Mouse (Mus musculus): ENCODE measurements around the gene Rapgef4. TPM values are rescaled to one million over a fixed set of nuclear protein-coding genes. Genes with fewer than 3 reads are reported as not detected.

Rapgef4 gene
- polyA plus RNA-seq, 1 experiment from 2014 or later = 2.9 TPM

DNA sequence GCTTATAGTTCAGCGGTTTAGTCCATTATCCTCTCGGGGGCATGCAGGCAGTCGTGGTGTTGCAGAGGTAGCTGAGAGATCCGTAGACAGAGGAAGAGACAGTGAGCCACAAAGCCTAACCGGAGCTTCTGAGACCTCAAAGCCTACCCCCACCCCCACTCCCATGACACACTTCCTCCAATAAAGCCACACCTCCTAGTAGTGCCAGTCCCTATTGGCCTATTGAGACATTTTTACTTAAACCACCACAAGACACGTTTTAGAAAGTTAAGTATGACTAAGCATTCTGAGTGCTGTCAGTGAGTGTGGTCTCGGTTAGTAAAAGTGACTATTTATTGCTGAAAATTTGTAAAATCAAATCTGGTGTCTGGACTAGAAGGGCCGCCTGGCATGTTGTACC is 189.5 kb downstream of the Rapgef4 start:
- Histone ChIP-seq H3K9ac (ENCODE audit: low read depth, low read length) (no peak overlapping the region), H3K27me3 (ENCODE audit: control insufficient read depth, insufficient read depth, low read length) (no peaks in the 10 kb centered on the region), H3K4me3 (ENCODE audit: low read depth, low read length) (no peak overlapping the region), H3K27ac (ENCODE audit: low read depth, low read length) (no peak overlapping the region), H3K4me2 (replicated peaks; ENCODE audit: low read depth, low read length) (no peak overlapping the region), H3K36me3 (ENCODE audit: control insufficient read depth, insufficient read depth, low read length) (no peaks in the 10 kb centered on the region), H3K9me3 (ENCODE audit: control insufficient read depth, low read length) (no peaks in the 10 kb centered on the region), H3K4me1 (replicated peaks; ENCODE audit: control insufficient read depth, insufficient read depth, low read length) (no peaks in the 10 kb centered on the region)
- ATAC-seq (ENCODE audit: low FRiP score) (no peak), DNase-seq (ENCODE audit: low spot score) (no peak)
- WGBS = 86% methylated on average over 8 of the region's 8 CpGs

GRCm38 (mm10) chr2:72171204-72171603 is 190.2 kb downstream of the Rapgef4 start:
- Histone ChIP-seq H3K9ac (ENCODE audit: low read depth, low read length) (no peak overlapping the region), H3K9me3 (ENCODE audit: control insufficient read depth, low read length) (no peaks in the 10 kb centered on the region), H3K4me1 (replicated peaks; ENCODE audit: control insufficient read depth, insufficient read depth, low read length) (no peaks in the 10 kb centered on the region; the same call in 1 of the 2 replicates), H3K27ac (ENCODE audit: low read depth, low read length) (no peak overlapping the region), H3K4me2 (replicated peaks; ENCODE audit: low read depth, low read length) (no peak overlapping the region), H3K36me3 (ENCODE audit: control insufficient read depth, insufficient read depth, low read length) (no peaks in the 10 kb centered on the region), H3K4me3 (ENCODE audit: low read depth, low read length) (no peak overlapping the region), H3K27me3 (ENCODE audit: control insufficient read depth, insufficient read depth, low read length) (no peaks in the 10 kb centered on the region)
- DNase-seq (ENCODE audit: low spot score) (no peak), ATAC-seq (ENCODE audit: low FRiP score) (no peak)
- 90% methylated on average over 5 of the region's 5 CpGs for WGBS

DNA sequence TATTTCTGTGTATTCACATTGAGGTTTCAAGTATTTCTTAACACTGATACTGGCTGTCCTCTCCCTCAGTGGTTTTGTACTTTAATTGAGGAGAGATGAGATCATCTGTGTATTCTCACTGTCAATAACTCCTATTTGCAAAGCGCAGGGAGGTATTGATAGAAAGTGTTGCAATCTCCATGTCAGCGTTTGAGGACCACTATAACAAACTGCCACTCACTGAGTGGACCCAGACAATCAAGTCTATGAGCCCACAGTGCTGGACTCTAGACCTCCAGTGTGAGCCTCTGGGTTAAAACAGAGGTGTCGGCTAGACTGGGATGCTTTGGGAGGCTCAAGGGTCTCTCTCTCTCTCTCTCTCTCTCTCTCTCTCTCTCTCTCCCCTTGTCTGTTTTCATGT is 192.0 kb downstream of the Rapgef4 start:
- Histone ChIP-seq H3K36me3 (ENCODE audit: control insufficient read depth, insufficient read depth, low read length) (no peaks in the 10 kb centered on the region), H3K4me1 (replicated peaks; ENCODE audit: control insufficient read depth, insufficient read depth, low read length) (no peaks in the 10 kb centered on the region; the same call in 1 of the 2 replicates), H3K4me2 (replicated peaks; ENCODE audit: low read depth, low read length) (no peak overlapping the region), H3K27ac (ENCODE audit: low read depth, low read length) (no peak overlapping the region), H3K9ac (ENCODE audit: low read depth, low read length) (no peak overlapping the region), H3K9me3 (ENCODE audit: control insufficient read depth, low read length) (no peaks in the 10 kb centered on the region), H3K4me3 (ENCODE audit: low read depth, low read length) (no peak overlapping the region), H3K27me3 (ENCODE audit: control insufficient read depth, insufficient read depth, low read length) (no peaks in the 10 kb centered on the region)
- WGBS = 78% methylated on average over 3 of the region's 3 CpGs
- ATAC-seq (ENCODE audit: low FRiP score) (no peak), DNase-seq (ENCODE audit: low spot score) (no peak)

DNA sequence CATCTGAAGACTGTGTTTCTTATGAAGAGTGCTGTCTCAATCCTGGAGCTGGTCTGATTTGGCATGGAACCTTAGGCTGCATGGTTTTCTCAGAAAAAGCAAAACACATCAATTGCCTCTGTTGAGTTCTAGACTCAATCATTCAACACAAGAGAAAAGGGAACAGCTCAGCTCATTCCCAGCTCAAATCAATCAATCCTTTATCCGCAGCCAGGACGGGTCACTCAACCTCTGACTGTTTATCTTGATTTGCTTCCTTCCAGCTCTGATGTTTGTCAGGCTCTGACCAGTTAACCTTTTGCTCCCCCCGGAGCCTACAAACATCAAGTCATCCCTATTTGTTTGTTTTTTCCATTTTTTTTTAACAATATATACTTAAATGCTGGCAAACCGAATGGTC is 192.8 kb downstream of the Rapgef4 start:
- DNase-seq (ENCODE audit: low spot score) (no peak), ATAC-seq (ENCODE audit: low FRiP score) (no peak)
- H3K27ac ChIP-seq (ENCODE audit: low read depth, low read length) = no peak overlapping the region
- H3K36me3 ChIP-seq (ENCODE audit: control insufficient read depth, insufficient read depth, low read length) = no peaks in the 10 kb centered on the region
- no peaks in the 10 kb centered on the region for H3K9me3 ChIP-seq (ENCODE audit: control insufficient read depth, low read length)
- no peak overlapping the region for H3K4me2 ChIP-seq (replicated peaks; ENCODE audit: low read depth, low read length)
- 51% methylated on average over 4 of the region's 4 CpGs for WGBS
- no peak overlapping the region for H3K4me3 ChIP-seq (ENCODE audit: low read depth, low read length)
- H3K27me3 ChIP-seq (ENCODE audit: control insufficient read depth, insufficient read depth, low read length) = no peaks in the 10 kb centered on the region
- no peaks in the 10 kb centered on the region; the same call in 1 of the 2 replicates for H3K4me1 ChIP-seq (replicated peaks; ENCODE audit: control insufficient read depth, insufficient read depth, low read length)
- H3K9ac ChIP-seq (ENCODE audit: low read depth, low read length) = no peak overlapping the region

- ATAC-seq (ENCODE audit: low FRiP score) (no peak), DNase-seq (ENCODE audit: low spot score) (no peak)
- no peak overlapping the region for H3K9ac ChIP-seq (ENCODE audit: low read depth, low read length)
- no peak overlapping the region for H3K4me2 ChIP-seq (replicated peaks; ENCODE audit: low read depth, low read length)
- H3K4me3 ChIP-seq (ENCODE audit: low read depth, low read length) = no peak overlapping the region
- H3K27me3 ChIP-seq (ENCODE audit: control insufficient read depth, insufficient read depth, low read length) = no peaks in the 10 kb centered on the region
- no peaks in the 10 kb centered on the region for H3K9me3 ChIP-seq (ENCODE audit: control insufficient read depth, low read length)
- H3K36me3 ChIP-seq (ENCODE audit: control insufficient read depth, insufficient read depth, low read length) = no peaks in the 10 kb centered on the region
- WGBS = 71% methylated on average over 7 of the region's 7 CpGs
- H3K27ac ChIP-seq (ENCODE audit: low read depth, low read length) = no peak overlapping the region
- H3K4me1 ChIP-seq (replicated peaks; ENCODE audit: control insufficient read depth, insufficient read depth, low read length) = no peaks in the 10 kb centered on the region; the same call in 1 of the 2 replicates
Observed at GRCm38 (mm10) chr2:72175536-72175935, 194.5 kb downstream of the Rapgef4 start.

DNA sequence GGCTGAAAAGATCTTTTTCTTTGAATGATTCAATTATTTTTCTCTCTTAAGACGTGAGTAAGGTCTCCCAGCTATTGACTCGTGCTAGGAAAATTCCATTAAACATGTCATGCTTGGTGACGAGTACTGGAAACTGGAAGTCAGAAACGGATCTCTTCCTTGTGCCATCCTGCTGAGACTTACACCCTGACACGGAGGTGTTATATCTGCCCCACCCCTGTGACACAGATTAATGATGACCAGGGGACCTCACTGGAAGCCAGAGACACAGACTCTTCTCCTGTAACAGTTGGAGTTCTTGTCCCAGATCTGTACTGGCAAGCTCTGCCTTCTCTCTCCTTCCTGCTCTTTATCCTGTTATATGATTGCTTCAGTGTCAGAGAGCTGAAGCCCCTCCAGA is 194.9 kb downstream of the Rapgef4 start:
- Histone ChIP-seq H3K4me1 (replicated peaks; ENCODE audit: control insufficient read depth, insufficient read depth, low read length) (no peaks in the 10 kb centered on the region; the same call in 1 of the 2 replicates), H3K9ac (ENCODE audit: low read depth, low read length) (no peak overlapping the region), H3K4me3 (ENCODE audit: low read depth, low read length) (no peak overlapping the region), H3K4me2 (replicated peaks; ENCODE audit: low read depth, low read length) (no peak overlapping the region), H3K27ac (ENCODE audit: low read depth, low read length) (no peak overlapping the region), H3K27me3 (ENCODE audit: control insufficient read depth, insufficient read depth, low read length) (no peaks in the 10 kb centered on the region), H3K9me3 (ENCODE audit: control insufficient read depth, low read length) (no peaks in the 10 kb centered on the region), H3K36me3 (ENCODE audit: control insufficient read depth, insufficient read depth, low read length) (no peaks in the 10 kb centered on the region)
- no peak for DNase-seq (ENCODE audit: low spot score)
- no peak for ATAC-seq (ENCODE audit: low FRiP score)
- WGBS = 39% methylated on average over 5 of the region's 5 CpGs

- Histone ChIP-seq H3K4me2 (replicated peaks; ENCODE audit: low read depth, low read length) (no peak overlapping the region), H3K9ac (ENCODE audit: low read depth, low read length) (no peak overlapping the region), H3K36me3 (ENCODE audit: control insufficient read depth, insufficient read depth, low read length) (no peaks in the 10 kb centered on the region), H3K4me1 (replicated peaks; ENCODE audit: control insufficient read depth, insufficient read depth, low read length) (no peaks in the 10 kb centered on the region; the same call in 1 of the 2 replicates), H3K9me3 (ENCODE audit: control insufficient read depth, low read length) (no peaks in the 10 kb centered on the region), H3K27ac (ENCODE audit: low read depth, low read length) (no peak overlapping the region), H3K4me3 (ENCODE audit: low read depth, low read length) (no peak overlapping the region), H3K27me3 (ENCODE audit: control insufficient read depth, insufficient read depth, low read length) (no peaks in the 10 kb centered on the region)
- 83% methylated on average over 6 of the region's 6 CpGs for WGBS
- ATAC-seq (ENCODE audit: low FRiP score) (no peak), DNase-seq (ENCODE audit: low spot score) (no peak)
Observed at GRCm38 (mm10) chr2:72177214-72178023, 196.4 kb downstream of the Rapgef4 start.

GRCm38 (mm10) chr2:72178025-72178424 is 197.0 kb downstream of the Rapgef4 start:
- Histone ChIP-seq H3K4me2 (replicated peaks; ENCODE audit: low read depth, low read length) (no peak overlapping the region), H3K9me3 (ENCODE audit: control insufficient read depth, low read length) (no peaks in the 10 kb centered on the region), H3K9ac (ENCODE audit: low read depth, low read length) (no peak overlapping the region), H3K4me3 (ENCODE audit: low read depth, low read length) (no peak overlapping the region), H3K4me1 (replicated peaks; ENCODE audit: control insufficient read depth, insufficient read depth, low read length) (no peaks in the 10 kb centered on the region; the same call in 1 of the 2 replicates), H3K27me3 (ENCODE audit: control insufficient read depth, insufficient read depth, low read length) (no peaks in the 10 kb centered on the region), H3K36me3 (ENCODE audit: control insufficient read depth, insufficient read depth, low read length) (no peaks in the 10 kb centered on the region), H3K27ac (ENCODE audit: low read depth, low read length) (no peak overlapping the region)
- 90% methylated on average over 4 of the region's 4 CpGs for WGBS
- no peak for DNase-seq (ENCODE audit: low spot score)
- no peak for ATAC-seq (ENCODE audit: low FRiP score)

DNA sequence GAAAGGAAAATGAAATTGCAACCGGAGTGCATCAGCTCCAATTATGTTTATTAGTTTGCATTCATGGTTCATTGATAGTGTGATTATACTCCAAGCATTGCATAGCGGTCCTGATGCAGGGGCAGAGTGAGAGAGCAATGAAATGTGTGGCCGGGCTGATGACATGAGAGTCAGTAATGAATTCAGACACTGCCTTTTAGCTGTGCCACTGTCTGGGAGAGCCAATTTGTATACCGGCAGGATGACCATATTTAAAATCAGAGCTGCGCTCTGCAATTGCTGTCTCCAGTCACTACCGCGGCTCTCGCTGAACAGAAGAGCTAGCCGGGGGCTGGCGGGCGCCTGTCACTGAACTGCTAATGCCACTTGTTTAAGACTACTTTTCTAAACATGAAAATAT is 197.5 kb downstream of the Rapgef4 start:
- Histone ChIP-seq H3K4me2 (replicated peaks; ENCODE audit: low read depth, low read length) (no peak overlapping the region), H3K4me1 (replicated peaks; ENCODE audit: control insufficient read depth, insufficient read depth, low read length) (no peaks in the 10 kb centered on the region; the same call in 1 of the 2 replicates), H3K9ac (ENCODE audit: low read depth, low read length) (no peak overlapping the region), H3K4me3 (ENCODE audit: low read depth, low read length) (no peak overlapping the region), H3K36me3 (ENCODE audit: control insufficient read depth, insufficient read depth, low read length) (no peaks in the 10 kb centered on the region), H3K27ac (ENCODE audit: low read depth, low read length) (no peak overlapping the region), H3K9me3 (ENCODE audit: control insufficient read depth, low read length) (no peaks in the 10 kb centered on the region), H3K27me3 (ENCODE audit: control insufficient read depth, insufficient read depth, low read length) (no peaks in the 10 kb centered on the region)
- DNase-seq (ENCODE audit: low spot score) (no peak), ATAC-seq (ENCODE audit: low FRiP score) (no peak)
- WGBS = 78% methylated on average over 11 of the region's 11 CpGs

All from hindbrain, embryonic 11.5 days (tissue).